Mouse (Mus musculus): Measurements from ENCODE around the gene Rpgrip1l. TPM values are rescaled to one million over a fixed set of nuclear protein-coding genes. Genes with fewer than 3 reads are reported as not detected.

Rpgrip1l gene
- polyA plus RNA-seq (2014; fragmentation: Illumina TruSeq; extraction: RNeasy Lipid Tissue Mini Kit (QIAGEN cat#74804); ENCODE audit: low read depth, low replicate concordance), result 10.8 TPM

DNA sequence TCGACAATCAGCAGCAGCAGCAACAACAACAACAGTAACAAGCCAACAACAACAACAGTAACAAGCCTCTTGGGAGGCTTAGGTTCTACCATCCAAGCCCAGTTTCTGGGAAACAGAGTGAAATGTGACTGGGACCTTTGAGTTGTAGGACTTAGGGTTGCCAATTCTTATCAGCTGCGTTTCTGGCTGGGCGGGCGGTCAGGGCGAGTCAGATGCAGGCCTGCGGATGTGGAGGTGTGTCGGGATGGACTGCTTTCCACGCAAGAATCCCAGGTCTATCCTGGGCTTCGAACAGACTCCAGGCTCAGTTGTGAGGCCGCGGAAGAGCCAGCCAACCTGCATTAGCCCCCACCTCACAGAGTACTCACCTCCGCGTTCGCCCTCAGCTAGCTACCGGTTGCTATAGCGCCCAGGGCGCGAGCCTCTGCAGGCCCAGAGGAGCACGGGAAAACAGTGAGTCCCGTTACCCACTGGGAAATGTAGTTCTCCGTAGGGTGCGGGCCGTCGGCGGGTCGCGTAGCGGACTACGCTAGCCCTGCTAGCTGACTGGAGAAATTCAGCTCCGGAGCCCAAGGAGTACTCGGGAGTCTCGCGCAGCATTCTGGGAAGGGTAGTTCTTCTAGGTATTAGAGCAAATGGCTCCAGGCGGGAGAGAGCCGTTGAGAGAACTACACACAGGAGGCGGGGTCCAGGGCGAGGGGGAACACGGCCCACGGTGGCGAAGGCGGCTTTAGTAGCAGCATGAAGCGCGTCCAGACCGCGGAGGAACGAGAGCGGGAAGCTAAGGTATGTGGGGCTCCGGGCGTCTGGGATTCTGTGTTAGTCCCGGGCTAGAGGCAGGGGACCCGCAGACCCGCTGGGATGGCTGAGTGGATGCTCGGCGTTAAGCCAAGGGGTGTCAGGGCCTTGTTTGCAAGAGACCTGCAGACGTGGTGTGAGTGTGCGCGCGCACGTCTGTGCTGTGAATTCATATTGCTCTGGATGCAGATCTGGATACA is at the start of gene Rpgrip1l, which contains the start of gene Fto:
Gene Rpgrip1l, minus strand, starts transcription at position 428 of the 998 bp plus-strand sequence.
Gene Fto, plus strand, starts transcription at position 691 of the 998 bp plus-strand sequence.

GRCm38 (mm10) chr8:91199876-91200275 is 113.2 kb downstream of the Rpgrip1l start, which contains the start of gene Aktip:
Aktip (minus strand) TSS chr8:91199976.

Other genes with a start within 250 kb of the Rpgrip1l start
- gene Rbl2, start 243.2 kb downstream of the Rpgrip1l start, polyA plus RNA-seq (2014; fragmentation: Illumina TruSeq; extraction: RNeasy Lipid Tissue Mini Kit (QIAGEN cat#74804); ENCODE audit: low read depth, low replicate concordance), result 70.9 TPM
- gene Aktip, start 113.3 kb downstream of the Rpgrip1l start, polyA plus RNA-seq (2014; fragmentation: Illumina TruSeq; extraction: RNeasy Lipid Tissue Mini Kit (QIAGEN cat#74804); ENCODE audit: low read depth, low replicate concordance), result 228 TPM
- gene Fto, start 263 bp upstream of the Rpgrip1l start, polyA plus RNA-seq (2014; fragmentation: Illumina TruSeq; extraction: RNeasy Lipid Tissue Mini Kit (QIAGEN cat#74804); ENCODE audit: low read depth, low replicate concordance), result 29.3 TPM